Mouse (Mus musculus) midbrain, postnatal 0 days (tissue): ENCODE measurements at regions not wholly inside any gene's neighbourhood (a gene's known extent, or its start where the extent isn't known, plus 50 kb on each side); places are given as distances from the start of the nearest gene placed in this dataset.

Experiments
- ATAC-seq: fragments of 200-750 bp; cut with Nextera tagmentation; 2 replicates; pipeline ENCODE4 v1.8.0; 2017; ENCODE audit warnings: moderate number of reproducible peaks, mild to moderate bottlenecking, moderate TSS enrichment, moderate library complexity; ENCODE audit not compliant: low FRiP score
- DNase-seq: peaks from one replicate; pipeline ENCODE4 v3.0.0-alpha.2; 2015; ENCODE audit warnings: low spot score
- H3K27ac ChIP-seq: fragments of 300-500 bp; sonication (generic); 2 replicates; pipeline ENCODE4 v1.5.1; 2014; ENCODE audit warnings: low read depth, mild to moderate bottlenecking, low read length, mixed read lengths
- H3K27me3 ChIP-seq: fragments of 300-500 bp; sonication (generic); 2 replicates; pipeline ENCODE4 v1.6.1; 2014; ENCODE audit warnings: low read length, control low read depth, mixed read lengths; ENCODE audit not compliant: insufficient read depth
- H3K36me3 ChIP-seq: fragments of 300-500 bp; sonication (generic); 2 replicates; pipeline ENCODE4 v1.6.1; 2014; ENCODE audit warnings: low read length, control low read depth, mixed read lengths; ENCODE audit not compliant: insufficient read depth
- H3K4me1 ChIP-seq: fragments of 300-500 bp; sonication (generic); 2 replicates; pipeline ENCODE4 v1.6.1; 2014; ENCODE audit warnings: mild to moderate bottlenecking, control low read depth, antibody characterized with exemption, low read length, mixed read lengths; ENCODE audit not compliant: insufficient read depth
- H3K4me2 ChIP-seq: fragments of 300-500 bp; sonication (generic); 2 replicates; pipeline ENCODE4 v1.6.1; 2014; ENCODE audit warnings: low read depth, mild to moderate bottlenecking, low read length, mixed read lengths; ENCODE audit not compliant: poor library complexity, severe bottlenecking
- H3K4me3 ChIP-seq: fragments of 300-500 bp; sonication (generic); 2 replicates; pipeline ENCODE4 v1.5.1; 2014; ENCODE audit warnings: low read depth, mild to moderate bottlenecking, low read length, moderate library complexity
- H3K9ac ChIP-seq: fragments of 300-500 bp; sonication (generic); replicated peaks from 2 replicates; pipeline ENCODE4 v1.6.1; 2014; ENCODE audit warnings: mild to moderate bottlenecking, low read length, moderate library complexity, mixed read lengths; ENCODE audit not compliant: poor library complexity, severe bottlenecking
- H3K9me3 ChIP-seq: fragments of 300-500 bp; sonication (generic); 2 replicates; pipeline ENCODE4 v1.6.1; 2016; ENCODE audit warnings: low read length, control low read depth
- CTCF ChIP-seq: IDR thresholded peaks from 2 replicates; pipeline ENCODE4 v1.5.1; 2016; ENCODE audit warnings: antibody characterized with exemption, mild to moderate bottlenecking
- WGBS: fragments of 180-500 bp; shearing (Covaris S2); extraction: QIAGEN DNeasy Blood & Tissue Kit; methylation state at CpG from one replicate; pipeline ENCODE4 v1.1.7; 2014; 5-methylcytosine and 5-hydroxymethylcytosine counted together

DNA sequence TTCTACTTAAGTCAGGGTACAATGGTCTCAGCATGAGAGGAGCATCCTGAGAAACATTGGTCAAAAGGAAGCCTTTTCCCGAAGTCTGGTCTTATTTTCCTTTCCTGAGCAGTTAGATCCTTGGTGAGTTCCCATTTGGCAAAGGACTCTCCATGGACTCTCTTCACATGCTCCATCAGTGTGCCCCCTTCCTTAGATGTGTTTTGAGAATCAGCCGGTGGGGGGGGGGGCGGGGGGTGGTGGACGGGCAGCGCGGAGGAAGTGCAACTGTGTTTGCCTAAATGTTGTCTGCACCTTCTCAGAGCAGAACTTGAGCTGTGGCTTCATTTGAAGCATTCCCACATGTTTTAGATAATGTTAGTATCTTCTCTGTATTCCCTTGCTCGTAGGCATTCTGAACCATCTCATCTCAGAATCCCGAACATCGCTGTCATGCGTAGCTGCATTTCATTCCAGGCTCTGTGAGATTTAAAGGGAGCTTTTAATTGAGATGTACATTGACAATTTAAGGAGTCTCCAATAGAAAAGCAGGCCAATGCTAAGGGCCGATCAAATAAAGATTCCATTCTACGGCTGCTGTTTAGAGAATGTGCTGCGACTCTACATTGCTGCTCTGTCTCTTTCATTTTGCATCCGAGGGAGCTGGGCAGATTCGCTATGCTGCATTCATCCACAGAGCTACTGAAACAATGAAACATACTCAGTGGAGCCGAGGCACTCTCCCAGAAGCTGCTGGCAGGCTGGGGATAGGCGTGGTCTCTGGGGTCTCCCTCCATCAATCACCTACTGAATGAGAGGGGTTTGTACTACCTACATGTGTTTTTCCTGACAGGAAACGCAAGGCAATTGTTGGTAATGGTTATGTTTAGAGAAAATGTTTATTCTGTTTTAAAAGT lies 92.9 kb downstream of the Pax1 start:
- Histone ChIP-seq H3K36me3 (no peaks in the 10 kb centered on the region), H3K4me2 (peak overlapping the region; percentile 43), H3K9ac (0 out of 2 replicates have a peak overlapping the region, but pooled peaks have one; percentile 20), H3K9me3 (no peaks in the 10 kb centered on the region), H3K4me3 (peak overlapping the region; percentile 18; the same call in 1 of the 2 replicates), H3K27me3 (no peaks in the 10 kb centered on the region), H3K27ac (peak overlapping the region; percentile 1; the same call in 1 of the 2 replicates), H3K4me1 (no peaks in the 10 kb centered on the region)
- WGBS: 21% methylated on average over 18 of the region's 18 CpGs
- ATAC-seq (peak; percentile 85), DNase-seq (peak; percentile 70)
- TF ChIP-seq CTCF: no peak
